Mouse (Mus musculus): ENCODE measurements around the gene Rnf20. TPM values are rescaled to one million over a fixed set of nuclear protein-coding genes. Genes with fewer than 3 reads are reported as not detected.

The Rnf20 gene
- polyA plus RNA-seq (2015; fragmentation: Nextera tagmentation; extraction: Ambion mirVana): 23.2 TPM in 2 replicates

DNA sequence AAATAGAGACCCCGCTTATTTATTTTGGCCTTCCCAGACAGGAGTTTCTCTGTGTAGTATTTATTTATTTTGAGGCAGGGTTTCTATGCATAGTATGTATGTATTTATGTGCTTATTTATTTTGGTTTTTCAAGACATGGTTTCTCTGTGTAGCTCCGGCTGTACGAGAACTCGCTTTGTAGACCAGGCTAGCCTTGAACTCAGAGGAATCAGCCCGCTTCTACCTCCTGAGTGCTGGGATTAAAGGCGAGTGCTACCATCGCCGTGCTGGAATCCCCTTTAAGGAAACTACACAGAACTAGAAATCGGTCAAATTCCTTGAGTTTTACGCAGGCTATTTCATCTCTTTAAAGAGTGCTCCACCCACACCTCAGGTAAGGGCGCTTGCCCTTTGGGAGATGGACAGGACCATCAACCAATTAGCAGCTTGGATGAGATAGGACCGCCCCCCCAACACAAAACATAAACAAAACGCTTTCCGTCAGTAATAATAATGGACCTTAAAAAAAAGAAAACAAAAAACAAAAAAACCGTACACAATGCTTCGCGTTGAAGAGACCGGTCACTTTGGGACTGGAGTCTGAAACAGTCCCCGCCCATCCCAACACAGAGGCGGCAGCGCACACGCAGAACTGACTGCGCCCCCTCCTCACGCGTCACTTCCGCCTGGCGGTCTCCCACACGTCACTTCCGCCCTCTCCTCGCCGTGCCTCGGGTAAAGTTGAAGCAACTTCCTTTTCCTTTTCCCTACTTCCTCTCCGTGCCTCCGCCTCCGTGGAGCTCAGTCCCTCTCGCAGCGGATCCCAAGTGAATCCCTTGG is at the start of gene Rnf20:
Gene Rnf20 (plus strand): TSS at position 688 of the 820 bp plus-strand sequence.
- Histone ChIP-seq H3K9ac (peak within 1 kb of the TSS; percentile 85), H3K4me1 (replicated peaks) (peaks cover 15% of the 10 kb centered on the region), H3K27ac (peak within 1 kb of the TSS; percentile 92), H3K27me3 (no peaks in the 10 kb centered on the region), H3K36me3 (peaks cover 11% of the 10 kb centered on the region; the same call in 1 of the 2 replicates), H3K4me2 (peak within 1 kb of the TSS; percentile 84), H3K9me3 (replicated peaks) (no peaks in the 10 kb centered on the region), H3K4me3 (peak within 1 kb of the TSS; percentile 84)
- 3% methylated on average over 37 of the region's 37 CpGs for WGBS
- ATAC-seq (replicated peaks; ENCODE audit: insufficient number of reproducible peaks, insufficient read depth, low FRiP score, low read depth): peak; percentile 98

DNA sequence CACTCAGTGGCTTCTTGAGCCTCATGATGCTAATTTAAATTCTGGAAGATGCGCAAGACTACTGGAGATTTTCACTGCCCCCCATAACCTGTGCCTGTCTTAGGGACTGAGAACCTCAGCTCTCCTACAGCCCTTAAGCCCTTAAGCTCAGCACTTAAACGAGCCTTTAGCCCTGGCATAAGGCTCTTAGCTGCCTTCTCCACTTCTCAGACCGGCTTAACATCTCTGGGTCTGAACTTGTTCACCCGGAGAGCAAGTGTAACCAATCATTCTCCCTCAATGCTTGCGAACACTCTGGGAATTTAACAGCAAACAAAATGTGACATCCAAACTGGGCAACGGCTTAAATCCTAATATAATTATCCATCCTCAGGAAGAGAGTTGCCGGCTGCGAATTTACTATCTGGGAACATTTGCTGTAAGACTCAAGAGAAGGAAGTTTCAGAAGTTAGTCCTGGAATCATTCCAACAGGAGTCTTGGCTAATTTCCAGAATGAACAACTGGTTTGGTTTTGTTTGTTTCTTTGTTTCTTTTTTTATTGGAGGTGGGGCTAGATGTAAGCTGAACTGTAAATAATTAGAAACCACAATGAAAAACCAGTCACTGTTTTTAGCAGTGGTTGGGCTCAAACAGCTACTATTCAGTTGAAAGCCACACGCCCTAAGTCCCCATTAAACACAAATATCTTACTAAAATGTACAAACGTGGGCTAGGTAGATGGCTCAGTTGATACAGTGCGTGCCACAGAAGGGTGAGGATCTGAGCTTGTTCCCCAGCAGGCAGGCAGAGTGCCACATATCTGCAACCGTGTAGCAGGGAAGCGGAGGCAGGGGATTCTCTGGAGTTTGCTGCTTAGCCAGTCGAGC is 47.6 kb upstream of the Rnf20 start:
- ATAC-seq (replicated peaks; ENCODE audit: insufficient number of reproducible peaks, insufficient read depth, low FRiP score, low read depth): no peak
- 37% methylated on average over 14 of the region's 14 CpGs for WGBS
- H3K9ac ChIP-seq: no peak overlapping the region
- H3K4me3 ChIP-seq: no peak overlapping the region
- H3K4me2 ChIP-seq: 0 out of 2 replicates have a peak overlapping the region, but pooled peaks have one; percentile 6
- H3K27ac ChIP-seq: peak overlapping the region; percentile 82
- no peaks in the 10 kb centered on the region for H3K27me3 ChIP-seq
- peaks cover 10% of the 10 kb centered on the region; the same call in 1 of the 2 replicates for H3K36me3 ChIP-seq
- H3K9me3 ChIP-seq (replicated peaks): no peaks in the 10 kb centered on the region
- H3K4me1 ChIP-seq (replicated peaks): peaks cover 33% of the 10 kb centered on the region

DNA sequence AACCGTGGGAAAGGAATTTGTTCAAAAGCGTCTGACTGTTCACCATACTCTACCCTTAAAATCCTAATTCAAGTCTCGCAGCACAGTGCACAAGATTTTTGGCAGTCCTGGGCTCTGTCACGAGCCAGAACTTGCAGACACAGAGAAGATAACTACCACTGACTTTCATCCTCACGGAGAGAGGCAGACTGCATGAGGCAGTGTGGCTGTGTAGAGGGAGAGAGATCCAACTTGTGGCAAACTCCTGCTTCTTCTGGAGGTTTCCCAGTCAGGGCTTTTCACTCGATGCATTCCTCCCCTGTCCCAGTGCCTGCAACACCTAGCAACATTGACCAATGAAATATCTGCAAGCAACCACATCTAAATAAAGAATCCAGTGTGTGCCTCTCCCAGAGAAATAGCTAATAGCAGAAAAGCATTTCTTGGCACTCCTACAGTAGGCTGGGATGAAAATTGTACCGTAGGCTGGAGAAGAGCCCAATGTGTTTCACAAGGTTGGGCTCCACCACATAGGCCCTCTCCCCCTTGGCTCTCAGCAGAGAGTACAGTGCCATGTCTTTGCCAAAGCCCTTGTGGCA is 46.2 kb upstream of the Rnf20 start:
- 38% methylated on average over 7 of the region's 7 CpGs for WGBS
- peak overlapping the region; percentile 82 for H3K27ac ChIP-seq
- H3K36me3 ChIP-seq: peaks cover 10% of the 10 kb centered on the region; the same call in 1 of the 2 replicates
- peak overlapping the region; percentile 6; the same call in 1 of the 2 replicates for H3K4me2 ChIP-seq
- peaks cover 33% of the 10 kb centered on the region for H3K4me1 ChIP-seq (replicated peaks)
- H3K9ac ChIP-seq: no peak overlapping the region
- no peaks in the 10 kb centered on the region for H3K9me3 ChIP-seq (replicated peaks)
- H3K4me3 ChIP-seq: no peak overlapping the region
- H3K27me3 ChIP-seq: no peaks in the 10 kb centered on the region
- peak; percentile 77 for ATAC-seq (replicated peaks; ENCODE audit: insufficient number of reproducible peaks, insufficient read depth, low FRiP score, low read depth)

DNA sequence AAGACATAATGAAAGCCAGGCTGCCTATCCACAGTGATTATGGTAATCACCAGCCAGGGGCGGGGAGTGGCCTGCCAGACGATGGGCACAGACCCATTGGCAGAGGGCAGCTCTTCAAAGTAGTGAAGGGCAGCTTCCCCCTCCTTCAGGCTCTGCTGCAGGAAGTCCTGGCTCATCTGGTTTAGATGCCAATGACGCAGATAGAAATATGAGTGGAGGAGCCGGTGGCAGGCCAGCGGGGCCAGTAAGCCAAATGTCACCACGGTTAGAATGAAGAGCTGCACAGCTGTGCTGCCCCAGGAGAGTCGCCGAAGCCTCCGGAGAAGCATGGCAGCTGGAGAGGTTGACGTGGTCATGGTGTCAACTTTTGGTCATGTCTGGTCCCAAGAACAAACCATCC is 45.0 kb upstream of the Rnf20 start:
- Histone ChIP-seq H3K4me3 (no peak overlapping the region), H3K4me2 (no peak overlapping the region), H3K27ac (no peak overlapping the region), H3K9me3 (replicated peaks) (no peaks in the 10 kb centered on the region), H3K36me3 (peaks cover 10% of the 10 kb centered on the region; the same call in 1 of the 2 replicates), H3K27me3 (no peaks in the 10 kb centered on the region), H3K4me1 (replicated peaks) (peaks cover 33% of the 10 kb centered on the region), H3K9ac (no peak overlapping the region)
- 92% methylated on average over 10 of the region's 10 CpGs for WGBS
- ATAC-seq (replicated peaks; ENCODE audit: insufficient number of reproducible peaks, insufficient read depth, low FRiP score, low read depth): no peak

DNA sequence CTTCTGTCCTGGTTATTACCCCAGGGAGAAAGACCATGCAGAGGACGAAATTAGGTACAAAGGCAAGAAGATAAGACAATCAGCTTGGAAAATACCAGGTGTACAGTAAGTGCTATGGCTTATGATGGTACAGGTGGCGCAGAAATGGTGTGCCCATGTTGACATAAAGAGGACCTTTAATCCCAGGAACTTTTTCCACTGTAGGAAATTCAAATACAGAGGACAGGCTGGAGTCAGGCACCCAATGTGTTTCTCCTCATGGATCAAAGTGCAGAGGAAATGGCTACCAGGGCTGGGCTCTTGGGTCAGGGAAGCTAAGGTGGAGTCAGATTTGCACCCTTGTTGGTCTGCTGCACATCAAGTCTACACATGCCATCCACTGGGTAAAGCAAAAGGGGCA is 41.7 kb upstream of the Rnf20 start:
- 82% methylated on average over 2 of the region's 2 CpGs for whole genome bisulfite sequencing
- H3K9me3 ChIP-seq (replicated peaks): no peaks in the 10 kb centered on the region

DNA sequence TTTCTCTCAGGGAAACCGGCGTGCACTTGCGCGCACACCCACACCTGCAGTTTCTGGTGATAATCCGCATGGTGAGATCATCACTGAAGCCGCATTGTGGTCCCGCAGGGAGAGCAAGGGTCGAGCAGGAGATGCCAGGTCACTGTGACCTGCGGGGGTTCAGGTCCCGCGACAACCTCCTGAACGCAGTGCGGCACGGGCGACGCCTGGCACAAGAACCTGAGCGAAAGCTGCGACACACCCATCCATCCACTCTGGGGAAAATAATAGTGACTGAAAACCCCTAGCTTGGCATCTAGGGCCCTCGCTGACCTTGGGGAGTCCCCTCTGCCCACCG is 35.0 kb upstream of the Rnf20 start:
- Histone ChIP-seq H3K36me3 (no peaks in the 10 kb centered on the region), H3K4me2 (peak overlapping the region; percentile 85), H3K9me3 (replicated peaks) (no peaks in the 10 kb centered on the region), H3K9ac (peak overlapping the region; percentile 90), H3K4me1 (replicated peaks) (peaks cover 13% of the 10 kb centered on the region), H3K27me3 (no peaks in the 10 kb centered on the region), H3K27ac (peak overlapping the region; percentile 94), H3K4me3 (peak overlapping the region; percentile 71)
- ATAC-seq (replicated peaks; ENCODE audit: insufficient number of reproducible peaks, insufficient read depth, low FRiP score, low read depth): peak; percentile 50
- under 1% methylated on average over 20 of the region's 20 CpGs for WGBS

More for the DNA sequence above, 41.7 kb upstream of the Rnf20 start:
- no peak overlapping the region for H3K27ac ChIP-seq
- H3K4me1 ChIP-seq (replicated peaks): peaks cover 21% of the 10 kb centered on the region
- H3K4me3 ChIP-seq: no peak overlapping the region
- H3K36me3 ChIP-seq: peaks cover 10% of the 10 kb centered on the region; the same call in 1 of the 2 replicates
- no peak overlapping the region for H3K4me2 ChIP-seq
- H3K9ac ChIP-seq: no peak overlapping the region
- ATAC-seq (replicated peaks; ENCODE audit: insufficient number of reproducible peaks, insufficient read depth, low FRiP score, low read depth): no peak
- no peaks in the 10 kb centered on the region for H3K27me3 ChIP-seq

DNA sequence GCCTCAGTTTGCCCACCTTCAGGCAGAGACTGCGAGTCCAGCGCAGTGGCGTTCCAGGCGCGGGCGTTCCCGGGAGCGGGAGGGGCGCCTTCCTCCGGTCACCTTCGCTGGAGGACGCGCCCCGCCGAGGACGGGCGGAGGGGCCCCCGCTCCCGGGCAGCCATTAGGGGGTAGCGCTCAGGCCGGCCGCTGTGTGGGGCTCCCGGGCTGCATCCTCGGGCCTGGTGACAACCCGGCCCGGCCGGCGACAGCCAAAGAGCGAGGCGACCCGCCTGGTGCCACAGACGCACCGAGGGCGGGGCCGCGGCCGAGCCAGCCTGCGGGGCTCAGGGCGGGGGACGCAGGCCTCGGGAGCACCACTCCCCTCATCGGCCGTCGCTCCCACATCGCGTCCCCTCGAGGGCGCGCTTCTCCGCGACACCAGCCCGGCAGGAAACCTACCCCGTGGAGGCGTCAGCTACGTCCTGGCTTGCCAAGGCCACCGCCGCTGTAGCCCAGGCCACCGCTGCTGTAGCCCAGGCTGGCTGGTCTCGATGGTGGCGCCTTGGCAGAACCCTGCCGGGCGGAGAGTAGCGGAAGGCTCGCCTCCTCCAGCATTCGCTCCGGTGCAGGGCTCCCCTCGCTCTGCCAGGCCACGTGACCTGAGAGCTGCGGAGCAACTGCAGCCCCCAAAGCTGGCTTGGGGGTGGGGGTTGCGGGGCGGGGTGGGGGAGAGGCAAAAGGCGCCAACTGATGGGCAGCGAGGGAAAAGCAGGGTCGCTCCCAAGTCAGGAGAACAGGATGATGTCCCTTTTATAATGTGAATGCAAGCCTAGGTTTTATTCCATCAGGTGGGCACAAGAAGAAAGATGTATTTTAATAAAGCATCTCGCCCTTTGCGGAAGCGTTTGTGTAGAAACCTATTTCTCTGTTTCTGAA is 34.4 kb upstream of the Rnf20 start, which contains the start of gene Tmem246:
Gene Tmem246 (minus strand): TSS at position 694 of the 918 bp plus-strand sequence.
- Histone ChIP-seq H3K27me3 (no peaks in the 10 kb centered on the region), H3K4me1 (replicated peaks) (peaks cover 11% of the 10 kb centered on the region), H3K9me3 (replicated peaks) (no peaks in the 10 kb centered on the region), H3K9ac (peak within 1 kb of the TSS; percentile 90), H3K36me3 (no peaks in the 10 kb centered on the region), H3K27ac (peak within 1 kb of the TSS; percentile 94), H3K4me2 (peak within 1 kb of the TSS; percentile 85), H3K4me3 (peak within 1 kb of the TSS; percentile 71)
- peak; percentile 93 for ATAC-seq (replicated peaks; ENCODE audit: insufficient number of reproducible peaks, insufficient read depth, low FRiP score, low read depth)
- WGBS: under 1% methylated on average over 69 of the region's 77 CpGs

DNA sequence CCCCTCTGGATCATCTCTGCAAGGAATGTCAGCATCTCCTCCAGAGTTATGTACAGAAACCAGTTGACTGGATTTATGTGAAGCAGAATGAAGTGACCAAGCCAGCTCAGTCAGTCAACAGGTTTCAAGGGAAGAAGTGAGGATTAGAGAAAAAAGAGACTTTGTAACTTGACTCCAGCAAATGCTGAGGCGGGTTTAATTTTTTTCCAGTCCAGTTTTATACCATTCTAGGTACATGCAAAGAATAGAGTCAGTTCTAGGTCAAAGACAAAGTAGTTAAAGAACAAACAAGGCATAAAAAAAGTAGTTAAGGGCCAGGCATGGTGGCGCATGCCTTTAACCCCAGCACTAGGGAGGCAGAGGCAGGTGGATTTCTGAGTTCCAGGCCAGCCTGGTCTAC is 28.6 kb upstream of the Rnf20 start:
- Histone ChIP-seq H3K9ac (no peak overlapping the region), H3K4me3 (no peak overlapping the region)

DNA sequence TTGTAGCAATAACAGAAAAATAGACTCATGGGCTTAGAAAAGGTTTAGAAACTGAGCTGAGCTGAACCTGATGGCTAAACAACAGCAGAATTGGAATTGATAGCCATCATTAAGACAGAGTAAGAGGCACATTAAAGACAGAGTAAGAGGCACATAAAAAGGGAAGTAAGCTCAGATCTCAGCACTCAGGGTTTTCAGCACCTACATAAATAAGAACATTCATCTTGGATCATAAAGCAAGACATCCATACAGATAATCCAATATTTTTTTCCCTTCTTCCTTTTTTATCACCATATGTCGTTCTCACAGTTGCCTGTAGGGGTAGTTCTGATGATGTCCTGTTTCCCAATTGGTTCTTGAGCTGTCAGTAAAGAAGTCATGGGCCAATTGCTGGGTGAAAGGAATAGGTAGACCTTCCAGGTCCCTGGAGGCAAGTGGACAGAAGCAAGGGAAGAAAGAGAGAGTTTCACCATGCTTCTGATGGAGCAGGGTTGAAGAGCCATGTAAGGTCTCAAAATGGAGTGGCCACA is 27.7 kb upstream of the Rnf20 start:
- 40% methylated on average over 1 of the region's 1 CpGs for WGBS
- Histone ChIP-seq H3K4me2 (no peak overlapping the region), H3K36me3 (no peaks in the 10 kb centered on the region), H3K9me3 (replicated peaks) (no peaks in the 10 kb centered on the region), H3K27ac (no peak overlapping the region), H3K4me1 (replicated peaks) (no peaks in the 10 kb centered on the region), H3K27me3 (no peaks in the 10 kb centered on the region), H3K9ac (no peak overlapping the region), H3K4me3 (no peak overlapping the region)
- no peak for ATAC-seq (replicated peaks; ENCODE audit: insufficient number of reproducible peaks, insufficient read depth, low FRiP score, low read depth)

More for the DNA sequence above, 28.6 kb upstream of the Rnf20 start:
- no peaks in the 10 kb centered on the region for H3K27me3 ChIP-seq
- no peak overlapping the region for H3K4me2 ChIP-seq
- WGBS: 90% methylated on average over 2 of the region's 2 CpGs
- no peak for ATAC-seq (replicated peaks; ENCODE audit: insufficient number of reproducible peaks, insufficient read depth, low FRiP score, low read depth)
- no peaks in the 10 kb centered on the region for H3K36me3 ChIP-seq
- H3K9me3 ChIP-seq (replicated peaks): no peaks in the 10 kb centered on the region
- peaks cover under 1% of the 10 kb centered on the region for H3K4me1 ChIP-seq (replicated peaks)
- no peak overlapping the region for H3K27ac ChIP-seq

DNA sequence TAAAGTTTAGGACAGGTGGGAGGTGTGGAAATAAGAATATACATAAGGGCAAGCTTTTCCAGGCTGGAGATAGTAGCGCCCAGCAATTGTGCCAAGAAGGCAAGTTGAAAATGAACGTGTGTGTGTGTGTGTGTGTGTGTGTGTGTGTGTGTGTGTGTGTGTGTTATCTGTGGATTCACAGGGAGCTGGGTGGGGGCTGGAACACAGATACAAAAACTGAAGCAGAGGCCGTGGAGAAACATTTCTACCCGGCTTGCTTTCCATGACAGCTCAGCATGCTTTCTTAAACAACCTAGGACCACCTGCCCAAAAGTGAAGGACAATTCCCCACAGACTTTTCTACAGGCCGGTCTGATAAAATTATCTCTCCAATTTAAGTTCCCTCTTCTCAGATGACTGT is 27.2 kb upstream of the Rnf20 start:
- ATAC-seq (replicated peaks; ENCODE audit: insufficient number of reproducible peaks, insufficient read depth, low FRiP score, low read depth): no peak
- no peak overlapping the region for H3K27ac ChIP-seq
- H3K9ac ChIP-seq: no peak overlapping the region
- no peaks in the 10 kb centered on the region for H3K4me1 ChIP-seq (replicated peaks)
- no peaks in the 10 kb centered on the region for H3K27me3 ChIP-seq
- WGBS: 77% methylated on average over 5 of the region's 5 CpGs
- no peaks in the 10 kb centered on the region for H3K36me3 ChIP-seq
- H3K4me2 ChIP-seq: no peak overlapping the region
- H3K4me3 ChIP-seq: no peak overlapping the region
- no peaks in the 10 kb centered on the region for H3K9me3 ChIP-seq (replicated peaks)

Measured in heart, embryonic 15.5 days (tissue).